Mouse (Mus musculus): ENCODE results near the gene Ptges2.

GRCm38 (mm10) chr2:32380001-32380500, 15.6 kb upstream of the Ptges2 start:
- TF ChIP-seq CTCF (IDR thresholded peaks at IDR 0.05; ENCODE audit: low read depth) (no peak), EP300 (IDR thresholded peaks at IDR 0.05; ENCODE audit: low read depth) (no peak)
